Mouse (Mus musculus): ENCODE data around the gene Ncoa1.

GRCm38 (mm10) chr12:4355019-4355730 lies 121.8 kb downstream of the Ncoa1 start:
- no peak for TF ChIP-seq POLR2A (IDR thresholded peaks at IDR 0.05; ENCODE audit: borderline replicate concordance, low read depth, low read length)
- TF ChIP-seq CTCF (IDR thresholded peaks at IDR 0.05; ENCODE audit: low read depth, low read length): no peak
